Mouse (Mus musculus) ES-Bruce4 (cell line): Measurements from ENCODE around the gene Trim10.

ENCODE experiments used
- CTCF ChIP-seq: IDR thresholded peaks from one replicate; pipeline ENCODE4 v1.8.1; 2011; ENCODE audit warnings: low read depth, low read length
- EP300 ChIP-seq: IDR thresholded peaks from 2 replicates; pipeline ENCODE4 v1.6.1; 2011; ENCODE audit warnings: low read depth, low read length; ENCODE audit not compliant: insufficient read depth
- POLR2A ChIP-seq: IDR thresholded peaks from one replicate; pipeline ENCODE4 v1.8.1; 2011; ENCODE audit warnings: low read length; ENCODE audit not compliant: insufficient read depth

DNA sequence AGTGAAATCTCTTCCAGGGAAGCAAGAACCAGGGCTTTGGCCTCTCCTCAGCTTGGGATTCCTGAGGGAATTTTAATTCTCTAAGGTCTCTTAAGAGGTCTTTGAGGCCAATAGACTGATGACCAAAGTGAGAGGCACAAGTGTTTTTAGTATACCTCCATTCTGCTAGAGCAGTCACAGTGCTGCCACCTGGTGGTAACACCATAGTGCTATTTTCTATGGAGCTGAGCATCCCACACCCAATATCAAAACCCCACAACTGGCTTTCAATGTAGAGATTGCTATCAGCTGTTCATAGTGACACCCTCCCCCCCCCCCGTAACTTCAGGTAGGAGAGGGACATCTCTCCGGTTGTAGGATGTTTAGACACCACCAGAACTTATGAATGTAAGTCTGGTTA lies 44.7 kb downstream of the Trim10 start:
- TF ChIP-seq CTCF: peak; percentile 38
- TF ChIP-seq POLR2A: no peak
- no peak for TF ChIP-seq EP300
